Mouse (Mus musculus) embryonic facial prominence, embryonic 13.5 days (tissue): ENCODE data around the gene Lyrm1. TPM values are rescaled to one million over a fixed set of nuclear protein-coding genes. Genes with fewer than 3 reads are reported as not detected.
A peak's percentile ranks its signal among the peaks of the same experiment; 100 is the strongest.

Experiments used
- ATAC-seq: fragments of 200-750 bp; cut with Nextera tagmentation; 2 replicates; pipeline ENCODE4 v1.8.0; 2017; ENCODE audit warnings: low read depth; ENCODE audit not compliant: insufficient number of reproducible peaks, insufficient read depth, low FRiP score, low TSS enrichment
- H3K27ac ChIP-seq: fragments of 300-500 bp; sonication (generic); 2 replicates; pipeline ENCODE4 v1.5.1; 2015; ENCODE audit warnings: moderate library complexity, mild to moderate bottlenecking, inconsistent platforms
- H3K27me3 ChIP-seq: fragments of 300-500 bp; sonication (generic); 2 replicates; pipeline ENCODE4 v1.6.1; 2015; ENCODE audit warnings: mild to moderate bottlenecking, inconsistent platforms
- H3K36me3 ChIP-seq: fragments of 300-500 bp; sonication (generic); 2 replicates; pipeline ENCODE4 v1.6.1; 2015; ENCODE audit warnings: mild to moderate bottlenecking, inconsistent platforms
- H3K4me1 ChIP-seq: fragments of 300-500 bp; sonication (generic); 2 replicates; pipeline ENCODE4 v1.6.1; 2015; ENCODE audit warnings: inconsistent platforms
- H3K4me2 ChIP-seq: fragments of 300-500 bp; sonication (generic); 2 replicates; pipeline ENCODE4 v1.6.1; 2015; ENCODE audit warnings: moderate library complexity, mild to moderate bottlenecking, inconsistent platforms
- H3K4me3 ChIP-seq: fragments of 300-500 bp; sonication (generic); 2 replicates; pipeline ENCODE4 v1.5.1; 2015; ENCODE audit warnings: mild to moderate bottlenecking, inconsistent platforms
- H3K9ac ChIP-seq: fragments of 300-500 bp; sonication (generic); 2 replicates; pipeline ENCODE4 v1.6.1; 2015; ENCODE audit warnings: mild to moderate bottlenecking, inconsistent platforms
- H3K9me3 ChIP-seq: fragments of 300-500 bp; sonication (generic); 2 replicates; pipeline ENCODE4 v1.6.1; 2016; ENCODE audit warnings: inconsistent platforms
- WGBS: fragments of 180-500 bp; shearing (Covaris S2); methylation state at CpG from one replicate; pipeline ENCODE4 v1.1.7; 2015; ENCODE audit warnings: mixed read lengths; 5-methylcytosine and 5-hydroxymethylcytosine counted together
- polyA plus RNA-seq: library from polyadenylated mRNA; unstranded; fragments of >200 nt; fragmentation: Nextera tagmentation; extraction: Ambion mirVana; gene quantifications from 2 replicates; pipeline ENCODE4 v1.2.1, GENCODE M21; 2015

The Lyrm1 gene
- polyA plus RNA-seq, 1 experiment from 2014 or later = 12.4 TPM

- no peak overlapping the region for H3K4me2 ChIP-seq
- no peak overlapping the region for H3K9ac ChIP-seq
- no peaks in the 10 kb centered on the region for H3K27me3 ChIP-seq
- H3K36me3 ChIP-seq = no peaks in the 10 kb centered on the region
- ATAC-seq = no peak
- H3K27ac ChIP-seq = no peak overlapping the region
- no peaks in the 10 kb centered on the region for H3K9me3 ChIP-seq
- H3K4me3 ChIP-seq = no peak overlapping the region
- WGBS = 95% methylated on average over 4 of the region's 4 CpGs
- H3K4me1 ChIP-seq = peaks cover 17% of the 10 kb centered on the region
Observed at GRCm38 (mm10) chr7:119892742-119893141, 2.9 kb upstream of the Lyrm1 start.

GRCm38 (mm10) chr7:119894818-119895544 lies 680 bp upstream of the Lyrm1 start:
- ATAC-seq = no peak; the same call in 1 of the 2 replicates

GRCm38 (mm10) chr7:119897521-119898109 lies 2.0 kb downstream of the Lyrm1 start:
- Histone ChIP-seq H3K4me3 (no peak overlapping the region), H3K27me3 (no peaks in the 10 kb centered on the region), H3K4me1 (peaks cover 17% of the 10 kb centered on the region), H3K4me2 (no peak overlapping the region), H3K27ac (no peak overlapping the region), H3K9ac (no peak overlapping the region), H3K36me3 (no peaks in the 10 kb centered on the region), H3K9me3 (no peaks in the 10 kb centered on the region)
- WGBS = 94% methylated on average over 8 of the region's 8 CpGs
- ATAC-seq = no peak

More at GRCm38 (mm10) chr7:119894818-119895544, 680 bp upstream of the Lyrm1 start:
- Histone ChIP-seq H3K36me3 (no peaks in the 10 kb centered on the region), H3K27me3 (no peaks in the 10 kb centered on the region), H3K4me2 (peak overlapping the region; percentile 81), H3K9ac (peak overlapping the region; percentile 91), H3K27ac (peak overlapping the region; percentile 98), H3K4me1 (peaks cover 17% of the 10 kb centered on the region), H3K9me3 (no peaks in the 10 kb centered on the region), H3K4me3 (peak overlapping the region; percentile 79)
- WGBS = under 1% methylated on average over 15 of the region's 15 CpGs

- H3K27me3 ChIP-seq = no peaks in the 10 kb centered on the region
- ATAC-seq = no peak
- no peak overlapping the region for H3K4me3 ChIP-seq
- no peaks in the 10 kb centered on the region for H3K9me3 ChIP-seq
- no peak overlapping the region; the same call in 1 of the 2 replicates for H3K27ac ChIP-seq
- 61% methylated on average over 1 of the region's 1 CpGs for WGBS
- H3K4me2 ChIP-seq = no peak overlapping the region
- no peaks in the 10 kb centered on the region for H3K36me3 ChIP-seq
- H3K9ac ChIP-seq = no peak overlapping the region
- peaks cover 14% of the 10 kb centered on the region for H3K4me1 ChIP-seq
Observed at GRCm38 (mm10) chr7:119898247-119898856, 2.7 kb downstream of the Lyrm1 start.

GRCm38 (mm10) chr7:119899386-119900057 lies 3.9 kb downstream of the Lyrm1 start:
- WGBS = 72% methylated on average over 3 of the region's 3 CpGs
- Histone ChIP-seq H3K27ac (no peak overlapping the region), H3K9me3 (no peaks in the 10 kb centered on the region), H3K36me3 (no peaks in the 10 kb centered on the region), H3K9ac (no peak overlapping the region), H3K27me3 (no peaks in the 10 kb centered on the region), H3K4me3 (no peak overlapping the region), H3K4me1 (peaks cover 8% of the 10 kb centered on the region), H3K4me2 (no peak overlapping the region)
- no peak for ATAC-seq

- H3K4me2 ChIP-seq = no peak overlapping the region
- no peak for ATAC-seq
- WGBS = 85% methylated on average over 3 of the region's 3 CpGs
Observed at GRCm38 (mm10) chr7:119906523-119907215, 11.0 kb downstream of the Lyrm1 start.

GRCm38 (mm10) chr7:119911727-119912126 lies 16.1 kb downstream of the Lyrm1 start:
- WGBS = 76% methylated on average over 3 of the region's 3 CpGs
- Histone ChIP-seq H3K36me3 (no peaks in the 10 kb centered on the region), H3K9ac (no peak overlapping the region), H3K27me3 (no peaks in the 10 kb centered on the region), H3K4me3 (no peak overlapping the region), H3K27ac (no peak overlapping the region), H3K4me1 (no peaks in the 10 kb centered on the region), H3K9me3 (no peaks in the 10 kb centered on the region), H3K4me2 (no peak overlapping the region)
- no peak for ATAC-seq

More at GRCm38 (mm10) chr7:119906523-119907215, 11.0 kb downstream of the Lyrm1 start:
- Histone ChIP-seq H3K27ac (no peak overlapping the region), H3K9me3 (no peaks in the 10 kb centered on the region), H3K27me3 (no peaks in the 10 kb centered on the region), H3K9ac (no peak overlapping the region), H3K36me3 (no peaks in the 10 kb centered on the region), H3K4me3 (no peak overlapping the region), H3K4me1 (no peaks in the 10 kb centered on the region)

GRCm38 (mm10) chr7:119920457-119920856 lies 24.8 kb downstream of the Lyrm1 start:
- H3K4me1 ChIP-seq = no peaks in the 10 kb centered on the region
- no peak overlapping the region for H3K4me3 ChIP-seq
- ATAC-seq = no peak
- no peak overlapping the region for H3K4me2 ChIP-seq
- H3K9me3 ChIP-seq = no peaks in the 10 kb centered on the region
- H3K27me3 ChIP-seq = no peaks in the 10 kb centered on the region
- no peak overlapping the region for H3K27ac ChIP-seq
- H3K36me3 ChIP-seq = no peaks in the 10 kb centered on the region
- no peak overlapping the region for H3K9ac ChIP-seq
- WGBS = 48% methylated on average over 2 of the region's 2 CpGs

GRCm38 (mm10) chr7:119921054-119921453 lies 25.4 kb downstream of the Lyrm1 start:
- no peaks in the 10 kb centered on the region for H3K36me3 ChIP-seq
- H3K27me3 ChIP-seq = no peaks in the 10 kb centered on the region
- H3K9ac ChIP-seq = no peak overlapping the region
- no peaks in the 10 kb centered on the region for H3K4me1 ChIP-seq
- H3K9me3 ChIP-seq = no peaks in the 10 kb centered on the region
- 77% methylated on average over 4 of the region's 4 CpGs for WGBS
- no peak overlapping the region for H3K4me2 ChIP-seq
- no peak overlapping the region for H3K27ac ChIP-seq
- H3K4me3 ChIP-seq = no peak overlapping the region
- ATAC-seq = no peak

GRCm38 (mm10) chr7:119928783-119929440 lies 33.3 kb downstream of the Lyrm1 start:
- WGBS = 70% methylated on average over 2 of the region's 2 CpGs
- Histone ChIP-seq H3K27ac (no peak overlapping the region), H3K4me3 (no peak overlapping the region), H3K9me3 (no peaks in the 10 kb centered on the region), H3K27me3 (no peaks in the 10 kb centered on the region), H3K4me2 (no peak overlapping the region), H3K36me3 (no peaks in the 10 kb centered on the region), H3K9ac (no peak overlapping the region), H3K4me1 (no peaks in the 10 kb centered on the region)
- no peak for ATAC-seq

- Histone ChIP-seq H3K4me1 (no peaks in the 10 kb centered on the region), H3K4me3 (no peak overlapping the region), H3K9ac (no peak overlapping the region), H3K27ac (no peak overlapping the region), H3K36me3 (no peaks in the 10 kb centered on the region), H3K4me2 (no peak overlapping the region), H3K27me3 (no peaks in the 10 kb centered on the region), H3K9me3 (no peaks in the 10 kb centered on the region)
- no peak for ATAC-seq
Observed at GRCm38 (mm10) chr7:119936321-119936720, 40.7 kb downstream of the Lyrm1 start.
